Mouse (Mus musculus): ENCODE data around the gene Kcnq1. TPM values are rescaled to one million over a fixed set of nuclear protein-coding genes. Genes with fewer than 3 reads are reported as not detected.

Kcnq1 gene
- polyA plus RNA-seq, 1 experiment from 2014 or later, result 1.0 TPM

DNA sequence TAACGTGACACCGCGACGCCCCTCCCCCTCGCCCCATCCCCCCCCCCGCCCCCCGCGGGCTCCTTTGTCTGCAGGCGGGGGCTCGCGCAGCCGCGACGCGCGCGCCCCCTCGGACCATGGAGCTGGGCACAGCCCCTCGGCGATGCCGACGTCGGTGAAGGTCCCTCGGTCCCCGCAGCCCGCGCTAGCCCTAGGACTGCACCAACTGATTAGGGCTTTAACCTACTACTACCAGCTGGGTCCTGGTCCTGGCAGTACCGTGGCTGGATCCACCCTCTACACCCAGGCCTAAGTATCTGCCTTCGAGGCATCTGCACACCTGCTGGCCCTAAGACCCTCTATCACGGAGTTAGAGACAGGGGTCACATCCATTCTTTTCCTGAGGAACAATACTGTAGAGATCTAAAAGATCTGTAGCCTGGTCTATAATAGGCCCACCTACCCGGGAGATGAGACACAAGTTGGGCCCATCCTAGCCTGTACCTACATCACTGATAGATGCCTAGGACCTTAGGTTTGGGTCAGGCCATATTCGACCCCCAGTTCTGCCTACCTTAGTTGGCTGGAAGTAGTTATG is 355.2 kb downstream of the Kcnq1 start:
- H3K27ac ChIP-seq (replicated peaks), result peak overlapping the region; percentile 83
- peaks cover 69% of the 10 kb centered on the region for H3K4me1 ChIP-seq
- peak overlapping the region; percentile 72 for H3K4me3 ChIP-seq
- H3K9me3 ChIP-seq, result peaks cover 54% of the 10 kb centered on the region
- no peak for DNase-seq (ENCODE audit: low spot score)
- WGBS, result 35% methylated on average over 32 of the region's 32 CpGs
- H3K36me3 ChIP-seq (replicated peaks), result peaks cover 11% of the 10 kb centered on the region; the same call in 1 of the 2 replicates
- peaks cover 77% of the 10 kb centered on the region for H3K27me3 ChIP-seq (replicated peaks; ENCODE audit: low read depth, poor library complexity, severe bottlenecking)

GRCm38 (mm10) chr7:143461920-143462319 is 355.8 kb downstream of the Kcnq1 start:
- WGBS, result 40% methylated on average over 11 of the region's 11 CpGs
- Histone ChIP-seq H3K9me3 (peaks cover 54% of the 10 kb centered on the region), H3K36me3 (replicated peaks) (peaks cover 11% of the 10 kb centered on the region; the same call in 1 of the 2 replicates), H3K4me3 (peak overlapping the region; percentile 72), H3K4me1 (peaks cover 73% of the 10 kb centered on the region), H3K27me3 (replicated peaks; ENCODE audit: low read depth, poor library complexity, severe bottlenecking) (peaks cover 77% of the 10 kb centered on the region), H3K27ac (replicated peaks) (peak overlapping the region; percentile 83)
- DNase-seq (ENCODE audit: low spot score), result peak; percentile 58

GRCm38 (mm10) chr7:143462516-143462915 is 356.4 kb downstream of the Kcnq1 start:
- H3K27me3 ChIP-seq (replicated peaks; ENCODE audit: low read depth, poor library complexity, severe bottlenecking), result peaks cover 77% of the 10 kb centered on the region
- WGBS, result 77% methylated on average over 5 of the region's 5 CpGs
- peak overlapping the region; percentile 83; the same call in 1 of the 2 replicates for H3K27ac ChIP-seq (replicated peaks)

DNA sequence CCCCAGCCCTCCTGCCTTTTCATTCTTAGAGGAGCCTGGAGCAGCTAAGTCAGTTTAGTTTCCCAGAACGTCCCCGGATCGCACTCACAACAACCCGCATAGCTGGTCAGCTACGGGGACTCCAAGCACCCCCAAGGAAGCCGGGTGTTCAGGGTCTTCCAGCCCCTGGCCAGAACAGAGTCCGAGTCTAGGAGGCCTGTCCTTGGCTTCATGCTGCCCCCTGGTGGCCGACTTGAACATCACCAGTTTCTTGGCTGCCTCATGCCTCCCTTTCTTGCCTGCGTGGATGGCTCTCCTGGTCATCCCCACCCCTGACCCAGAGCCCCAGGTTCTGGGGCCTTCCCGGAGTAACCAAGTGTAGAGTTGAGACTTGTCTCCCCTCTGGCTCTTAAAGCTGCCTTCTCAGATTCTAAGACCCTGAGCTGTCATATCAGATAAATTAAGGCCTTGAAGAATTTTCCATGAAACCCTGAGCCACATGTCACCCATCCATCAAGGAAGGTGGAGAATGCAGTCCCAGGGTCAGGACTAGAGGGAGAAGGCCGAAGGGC is 357.8 kb downstream of the Kcnq1 start:
- Histone ChIP-seq H3K27ac (replicated peaks) (peak overlapping the region; percentile 82), H3K4me3 (peak overlapping the region; percentile 30; the same call in 1 of the 2 replicates), H3K36me3 (replicated peaks) (0 out of 2 replicates have a peak, but pooled peaks cover 5% of the 10 kb centered on the region), H3K4me1 (peaks cover 84% of the 10 kb centered on the region), H3K9me3 (peaks cover 51% of the 10 kb centered on the region), H3K27me3 (replicated peaks; ENCODE audit: low read depth, poor library complexity, severe bottlenecking) (peaks cover 75% of the 10 kb centered on the region)
- 33% methylated on average over 11 of the region's 11 CpGs for WGBS
- peak; percentile 88 for DNase-seq (ENCODE audit: low spot score)

More at GRCm38 (mm10) chr7:143462516-143462915, 356.4 kb downstream of the Kcnq1 start:
- DNase-seq (ENCODE audit: low spot score), result no peak
- H3K36me3 ChIP-seq (replicated peaks), result peaks cover 11% of the 10 kb centered on the region; the same call in 1 of the 2 replicates
- no peak overlapping the region for H3K4me3 ChIP-seq
- peaks cover 54% of the 10 kb centered on the region for H3K9me3 ChIP-seq
- H3K4me1 ChIP-seq, result peaks cover 79% of the 10 kb centered on the region

- WGBS, result 26% methylated on average over 56 of the region's 56 CpGs
- peak overlapping the region; percentile 82 for H3K27ac ChIP-seq (replicated peaks)
- H3K27me3 ChIP-seq (replicated peaks; ENCODE audit: low read depth, poor library complexity, severe bottlenecking), result peaks cover 69% of the 10 kb centered on the region
Observed at GRCm38 (mm10) chr7:143464811-143465560, 358.8 kb downstream of the Kcnq1 start.

DNA sequence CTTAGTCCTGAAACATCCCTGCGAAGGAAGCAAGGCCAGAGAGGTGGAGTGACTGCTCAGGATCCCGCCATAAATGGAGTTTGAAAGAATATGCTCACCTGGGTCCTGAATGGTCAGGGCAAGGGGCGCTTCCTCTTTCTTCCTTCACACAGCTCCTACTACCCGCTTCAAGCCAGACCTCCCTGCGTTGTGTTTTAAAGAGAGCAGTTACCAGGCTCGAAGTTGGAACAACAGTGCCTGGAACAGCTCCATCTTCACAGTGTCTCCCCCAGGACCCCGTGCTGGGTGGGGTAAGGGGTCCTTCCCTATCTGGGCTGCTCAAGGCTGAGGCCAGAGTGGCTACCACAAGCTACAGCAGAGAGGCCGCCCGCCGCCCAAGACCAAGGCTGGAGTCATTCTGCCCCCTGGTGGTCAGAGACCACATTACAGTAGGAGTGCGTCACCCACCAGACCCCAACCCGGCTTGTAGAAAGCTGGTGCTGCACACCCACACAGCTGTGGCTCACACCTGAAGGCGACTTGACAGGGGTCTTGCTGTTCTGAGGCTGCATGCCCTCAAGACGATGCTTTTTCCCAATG is 360.0 kb downstream of the Kcnq1 start:
- peaks cover 29% of the 10 kb centered on the region for H3K9me3 ChIP-seq
- H3K4me3 ChIP-seq, result no peak overlapping the region
- peak; percentile 86 for DNase-seq (ENCODE audit: low spot score)
- peaks cover 72% of the 10 kb centered on the region for H3K4me1 ChIP-seq
- WGBS, result 33% methylated on average over 14 of the region's 14 CpGs
- H3K27ac ChIP-seq (replicated peaks), result 0 out of 2 replicates have a peak overlapping the region, but pooled peaks have one; percentile 82
- H3K36me3 ChIP-seq (replicated peaks), result no peaks in the 10 kb centered on the region
- H3K27me3 ChIP-seq (replicated peaks; ENCODE audit: low read depth, poor library complexity, severe bottlenecking), result peaks cover 60% of the 10 kb centered on the region

More at GRCm38 (mm10) chr7:143464811-143465560, 358.8 kb downstream of the Kcnq1 start:
- H3K36me3 ChIP-seq (replicated peaks), result no peaks in the 10 kb centered on the region
- H3K4me3 ChIP-seq, result peak overlapping the region; percentile 52
- DNase-seq (ENCODE audit: low spot score), result peak; percentile 84
- peaks cover 82% of the 10 kb centered on the region for H3K4me1 ChIP-seq
- H3K9me3 ChIP-seq, result peaks cover 41% of the 10 kb centered on the region

GRCm38 (mm10) chr7:143467714-143468113 is 361.6 kb downstream of the Kcnq1 start:
- Histone ChIP-seq H3K27ac (replicated peaks) (peak overlapping the region; percentile 51), H3K36me3 (replicated peaks) (no peaks in the 10 kb centered on the region), H3K4me1 (peaks cover 57% of the 10 kb centered on the region), H3K9me3 (peaks cover 18% of the 10 kb centered on the region), H3K27me3 (replicated peaks; ENCODE audit: low read depth, poor library complexity, severe bottlenecking) (peaks cover 59% of the 10 kb centered on the region), H3K4me3 (no peak overlapping the region)
- 13% methylated on average over 6 of the region's 6 CpGs for WGBS
- DNase-seq (ENCODE audit: low spot score), result peak; percentile 66

DNA sequence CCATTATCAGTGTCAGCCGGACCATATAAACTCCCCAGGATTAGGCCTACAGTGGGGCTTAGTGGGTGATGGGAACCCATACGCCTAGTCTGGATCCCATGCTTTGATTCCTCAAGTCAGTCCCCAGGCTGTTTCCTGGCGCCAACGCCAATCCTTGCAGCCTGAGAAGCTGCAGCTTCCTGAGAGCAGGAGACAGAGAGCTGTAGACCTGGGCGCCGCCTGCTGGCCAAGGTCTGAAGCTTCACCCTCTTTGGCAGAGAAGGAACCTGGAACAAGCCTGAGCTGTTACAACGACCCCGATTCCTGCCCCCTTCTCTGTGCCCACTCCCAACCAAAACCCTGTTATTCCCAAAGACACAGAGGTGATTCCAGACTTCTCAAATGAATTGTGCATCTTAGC is 363.8 kb downstream of the Kcnq1 start:
- no peaks in the 10 kb centered on the region for H3K36me3 ChIP-seq (replicated peaks)
- H3K4me3 ChIP-seq, result no peak overlapping the region
- peaks cover 47% of the 10 kb centered on the region for H3K27me3 ChIP-seq (replicated peaks; ENCODE audit: low read depth, poor library complexity, severe bottlenecking)
- peak; percentile 85 for DNase-seq (ENCODE audit: low spot score)
- H3K4me1 ChIP-seq, result peaks cover 44% of the 10 kb centered on the region
- 29% methylated on average over 8 of the region's 8 CpGs for WGBS
- peaks cover 3% of the 10 kb centered on the region for H3K9me3 ChIP-seq
- no peak overlapping the region for H3K27ac ChIP-seq (replicated peaks)

- no peaks in the 10 kb centered on the region for H3K36me3 ChIP-seq (replicated peaks)
- no peaks in the 10 kb centered on the region for H3K9me3 ChIP-seq
- peaks cover 26% of the 10 kb centered on the region for H3K27me3 ChIP-seq (replicated peaks; ENCODE audit: low read depth, poor library complexity, severe bottlenecking)
- 49% methylated on average over 4 of the region's 4 CpGs for WGBS
- H3K4me1 ChIP-seq, result peaks cover 12% of the 10 kb centered on the region
- no peak within 1 kb of the TSS for H3K4me3 ChIP-seq
- DNase-seq (ENCODE audit: low spot score), result no peak
- H3K27ac ChIP-seq (replicated peaks), result no peak within 1 kb of the TSS
Observed at GRCm38 (mm10) chr7:143473347-143474101, 367.4 kb downstream of the Kcnq1 start, which contains the start of gene Slc22a18. Gene Slc22a18, plus strand, starts transcription at chr7:143473736.

DNA sequence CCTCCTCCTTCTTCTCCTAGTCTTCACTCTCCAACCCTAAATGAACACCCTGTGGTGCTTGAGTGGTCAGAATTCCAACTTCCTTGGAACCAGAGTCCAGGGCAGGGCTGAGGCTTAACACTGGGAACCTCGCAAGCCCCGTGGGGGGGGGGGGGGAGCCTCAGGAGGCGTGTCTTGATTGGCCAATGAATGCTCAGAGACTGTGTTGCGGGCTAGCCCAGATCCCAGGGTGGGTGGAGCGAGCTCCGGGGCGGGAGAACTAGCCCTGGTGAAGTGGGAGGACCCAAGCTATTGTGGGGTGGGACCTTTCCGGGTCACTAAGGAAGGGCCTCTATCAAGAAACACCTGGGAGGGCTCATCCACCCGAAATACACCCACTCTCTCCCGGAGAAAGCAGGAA is 368.6 kb downstream of the Kcnq1 start:
- Histone ChIP-seq H3K36me3 (replicated peaks) (no peaks in the 10 kb centered on the region), H3K9me3 (no peaks in the 10 kb centered on the region), H3K27ac (replicated peaks) (no peak overlapping the region), H3K4me3 (no peak overlapping the region), H3K4me1 (peaks cover 8% of the 10 kb centered on the region), H3K27me3 (replicated peaks; ENCODE audit: low read depth, poor library complexity, severe bottlenecking) (peaks cover 27% of the 10 kb centered on the region)
- no peak for DNase-seq (ENCODE audit: low spot score)
- WGBS, result 30% methylated on average over 10 of the region's 10 CpGs

DNA sequence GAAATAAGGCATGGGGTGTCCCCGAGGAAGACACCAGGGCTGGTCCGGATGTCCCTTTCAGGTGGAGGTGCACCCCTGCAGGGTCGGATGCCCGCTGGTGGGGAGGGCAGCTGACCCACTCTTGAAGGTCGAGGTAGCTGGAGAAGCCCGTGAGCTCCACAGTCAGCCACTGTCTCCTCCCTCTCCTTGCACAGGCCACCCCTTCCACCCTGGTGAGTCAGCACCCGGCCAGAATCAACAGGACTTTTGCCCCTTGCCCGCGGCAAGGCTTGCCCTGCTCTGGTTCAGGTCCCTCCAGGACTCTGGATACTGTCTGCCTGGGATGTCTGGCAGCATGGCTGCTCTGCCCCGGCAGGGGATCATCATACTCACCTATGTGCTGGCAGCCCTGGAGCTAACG is 369.7 kb downstream of the Kcnq1 start:
- Histone ChIP-seq H3K4me1 (peaks cover 6% of the 10 kb centered on the region; the same call in 1 of the 2 replicates), H3K27me3 (replicated peaks; ENCODE audit: low read depth, poor library complexity, severe bottlenecking) (peaks cover 35% of the 10 kb centered on the region), H3K36me3 (replicated peaks) (no peaks in the 10 kb centered on the region), H3K4me3 (no peak overlapping the region), H3K27ac (replicated peaks) (no peak overlapping the region), H3K9me3 (no peaks in the 10 kb centered on the region)
- DNase-seq (ENCODE audit: low spot score), result no peak
- 75% methylated on average over 11 of the region's 11 CpGs for WGBS

All from embryonic facial prominence, embryonic 10.5 days (tissue).